Mouse (Mus musculus) embryo, embryonic 10 days (tissue): Measurements from ENCODE around the gene Pias4.

Experiments
- DNase-seq: peaks from one replicate; pipeline ENCODE4 v3.0.0-alpha.2; 2015; ENCODE audit warnings: low spot score

Gene Pias4

GRCm38 (mm10) chr10:81168521-81169244 lies 960 bp upstream of the Pias4 start:
- DNase-seq = peak; percentile 92

DNA sequence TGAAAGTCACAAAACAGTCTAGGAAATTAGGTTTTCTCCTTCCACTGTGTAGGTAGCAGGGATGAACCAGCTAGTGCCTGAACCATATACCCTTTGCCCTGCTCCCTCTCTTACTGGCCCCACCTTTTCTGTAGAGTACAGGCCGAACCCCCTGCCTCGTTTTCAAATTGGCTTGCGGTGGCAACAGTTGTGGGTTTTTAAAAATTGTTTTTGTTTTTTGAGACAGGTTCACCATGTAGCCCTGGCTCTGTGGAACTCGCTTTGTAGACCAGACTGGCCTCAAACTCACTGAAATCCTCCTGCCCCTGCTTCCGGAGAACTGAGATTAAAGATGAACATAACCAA lies 336 bp upstream of the Pias4 start:
- DNase-seq = no peak

GRCm38 (mm10) chr10:81165118-81165517 lies 2.6 kb downstream of the Pias4 start:
- DNase-seq = no peak

DNA sequence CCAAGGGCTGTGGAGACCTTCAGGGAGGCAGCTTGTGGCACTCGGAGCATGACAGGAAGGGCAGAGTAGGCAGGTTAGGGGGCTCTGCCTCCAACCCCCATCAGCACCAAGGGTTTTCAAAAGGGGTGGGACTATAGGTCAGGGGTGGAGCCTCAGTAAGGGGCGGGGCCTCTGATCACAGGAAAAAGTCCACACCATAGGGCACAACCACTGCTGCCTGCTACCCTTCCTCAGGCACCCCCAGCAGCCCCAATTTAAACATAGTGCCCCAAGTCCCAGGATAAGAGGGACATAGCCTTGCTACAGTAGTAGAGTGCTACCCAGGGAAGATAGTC lies 5.4 kb downstream of the Pias4 start:
- no peak for DNase-seq

GRCm38 (mm10) chr10:81161602-81162317 lies 6.0 kb downstream of the Pias4 start:
- DNase-seq = no peak

- no peak for DNase-seq
Measured at GRCm38 (mm10) chr10:81154736-81155135, 13.0 kb downstream of the Pias4 start.

DNA sequence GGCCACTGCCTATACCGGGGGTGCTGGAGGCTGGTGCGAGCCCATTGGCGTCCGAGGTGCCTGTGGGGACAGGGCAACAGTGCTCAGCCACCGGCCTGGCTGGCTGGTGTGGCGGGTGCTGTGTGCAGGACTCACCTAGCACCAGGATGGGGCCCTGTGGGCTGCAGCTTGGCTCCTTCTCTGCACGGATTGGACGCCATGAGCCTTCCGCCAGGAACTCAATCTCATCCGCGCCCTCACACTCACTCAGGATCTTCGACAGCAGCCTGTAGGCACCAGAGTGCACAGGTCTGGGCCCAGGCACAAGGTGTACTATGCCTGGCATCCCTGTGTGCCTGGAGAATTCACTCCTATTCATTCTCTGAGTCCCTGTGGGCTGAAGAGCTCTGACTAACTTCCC lies 13.4 kb downstream of the Pias4 start:
- DNase-seq = no peak

GRCm38 (mm10) chr10:81152609-81153008 lies 15.1 kb downstream of the Pias4 start:
- DNase-seq = peak; percentile 54

- DNase-seq = no peak
Measured at GRCm38 (mm10) chr10:81151261-81151660, 16.5 kb downstream of the Pias4 start.

DNA sequence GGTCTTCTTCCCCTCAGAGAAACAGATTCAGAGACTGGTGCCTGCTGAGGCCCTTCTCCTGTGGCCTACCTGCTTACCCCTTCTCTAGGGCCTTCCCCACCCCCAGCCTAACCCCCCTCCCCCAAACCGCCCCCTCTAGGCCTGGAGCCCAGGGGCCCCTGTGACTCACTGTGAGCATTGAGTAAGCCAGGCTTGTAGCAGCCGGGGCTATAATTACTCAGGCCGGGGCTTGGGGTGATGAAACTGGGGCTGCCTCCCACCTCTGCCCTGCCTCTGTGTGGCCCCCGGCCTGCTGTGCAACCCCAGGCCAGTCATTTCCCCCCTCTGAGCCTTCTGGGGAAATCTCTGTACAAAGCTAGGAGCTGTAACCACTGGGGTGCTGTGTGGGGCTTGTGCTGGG lies 21.4 kb downstream of the Pias4 start:
- DNase-seq = no peak

DNA sequence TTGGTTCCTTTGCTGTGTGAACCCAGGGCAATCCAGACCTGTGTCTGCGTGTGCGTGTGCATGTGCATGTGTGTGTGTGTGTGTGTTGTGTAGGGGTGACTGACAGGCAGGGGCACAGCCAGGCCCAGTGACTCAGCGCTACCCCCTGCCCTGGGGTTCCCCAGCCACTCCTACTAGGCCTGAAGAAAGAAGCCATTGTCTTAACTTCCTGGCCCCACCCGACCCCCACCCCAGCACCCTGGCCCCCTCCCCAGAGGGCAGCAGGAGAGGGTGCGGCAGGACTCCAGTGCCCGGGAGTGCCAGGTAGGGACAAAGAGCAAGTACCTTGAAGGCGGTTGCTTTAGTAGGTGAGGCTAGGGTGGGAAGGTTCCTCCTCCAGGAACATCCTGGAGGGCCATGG lies 21.9 kb downstream of the Pias4 start:
- no peak for DNase-seq

DNA sequence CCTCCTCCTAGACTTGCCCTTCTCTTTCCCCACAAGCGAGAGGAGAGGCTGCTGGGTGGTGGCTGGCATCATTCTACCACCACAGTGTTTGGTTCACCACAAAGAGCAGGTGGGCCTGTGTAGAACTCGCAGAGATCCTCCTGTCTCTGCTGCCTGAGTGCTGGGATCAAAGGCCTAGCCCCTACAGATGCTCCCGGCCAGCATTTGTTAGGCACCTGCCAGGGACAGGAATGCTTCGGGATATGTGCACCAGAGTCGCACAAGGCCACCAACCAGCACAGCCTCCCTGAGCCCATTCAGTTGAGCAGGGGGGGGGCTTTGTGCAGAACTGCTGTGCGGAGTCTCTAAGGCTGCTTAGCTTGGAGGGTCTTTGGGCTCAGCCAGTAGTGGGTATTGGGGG lies 22.4 kb downstream of the Pias4 start:
- no peak for DNase-seq

DNA sequence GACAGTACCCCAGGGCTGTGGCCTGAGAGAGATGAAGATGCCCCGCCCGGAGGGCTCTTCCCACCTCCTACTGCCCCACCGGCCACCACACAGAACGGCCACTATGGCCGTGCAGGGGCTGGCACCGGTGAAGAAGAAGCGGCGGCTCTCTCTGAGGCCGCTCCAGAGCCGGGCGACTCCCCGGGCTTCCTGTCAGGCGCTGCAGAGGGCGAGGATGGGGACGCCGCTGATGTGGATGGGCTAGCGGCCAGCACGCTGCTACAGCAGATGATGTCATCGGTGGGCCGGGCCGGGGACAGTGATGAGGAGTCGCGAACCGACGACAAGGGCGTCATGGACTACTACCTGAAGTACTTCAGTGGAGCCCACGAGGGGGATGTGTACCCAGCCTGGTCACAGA lies 23.1 kb downstream of the Pias4 start:
- DNase-seq = no peak

- no peak for DNase-seq
Measured at GRCm38 (mm10) chr10:81143845-81144437, 23.8 kb downstream of the Pias4 start.

- DNase-seq = no peak
Measured at GRCm38 (mm10) chr10:81143157-81143633, 24.5 kb downstream of the Pias4 start.

DNA sequence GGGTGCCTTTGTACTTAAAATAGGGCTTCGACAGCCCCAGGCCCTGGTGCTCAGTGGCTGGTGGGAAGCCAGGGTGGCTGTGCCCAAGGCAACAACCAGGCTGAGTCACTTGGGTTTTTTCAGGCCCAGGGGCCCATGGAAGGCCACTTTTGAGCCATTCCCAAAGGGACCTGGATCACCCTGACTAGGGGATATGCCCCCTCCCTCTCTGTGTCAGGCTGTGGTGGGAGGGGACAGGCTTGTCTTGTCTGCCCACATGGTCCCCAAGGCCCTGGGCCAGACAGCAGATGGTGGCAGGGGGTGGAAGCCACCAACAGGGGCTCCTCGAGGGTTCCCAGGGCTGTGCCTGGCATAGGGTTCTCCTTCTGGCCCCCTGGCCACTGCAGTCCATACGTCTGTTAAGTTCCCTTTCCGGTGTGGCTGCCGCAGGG lies 25.2 kb downstream of the Pias4 start:
- DNase-seq = no peak

- DNase-seq = no peak
Measured at GRCm38 (mm10) chr10:81141455-81142210, 26.1 kb downstream of the Pias4 start.

- DNase-seq = no peak
Measured at GRCm38 (mm10) chr10:81140717-81141454, 26.8 kb downstream of the Pias4 start.

DNA sequence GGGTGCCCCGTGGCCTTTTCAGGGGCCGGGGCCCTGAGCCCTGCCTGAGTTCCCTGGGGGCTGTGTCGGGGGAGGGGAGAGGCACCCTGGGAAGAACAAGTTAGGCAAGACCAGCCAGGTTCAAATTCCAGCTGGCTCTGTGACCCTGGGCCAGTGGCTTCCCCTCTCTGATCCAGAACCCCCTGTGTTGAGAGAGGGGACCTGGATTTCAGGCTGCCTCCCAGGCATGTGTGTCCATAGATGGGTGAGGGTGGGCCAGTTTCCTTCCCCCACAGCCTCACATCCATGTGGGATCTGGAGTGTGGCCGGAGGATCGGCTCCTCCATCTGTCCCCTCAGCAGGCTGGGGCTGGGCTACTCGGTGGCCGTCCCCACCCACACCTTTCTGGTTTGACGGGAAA lies 27.7 kb downstream of the Pias4 start:
- DNase-seq = no peak

GRCm38 (mm10) chr10:81139529-81139846 lies 28.2 kb downstream of the Pias4 start:
- no peak for DNase-seq

DNA sequence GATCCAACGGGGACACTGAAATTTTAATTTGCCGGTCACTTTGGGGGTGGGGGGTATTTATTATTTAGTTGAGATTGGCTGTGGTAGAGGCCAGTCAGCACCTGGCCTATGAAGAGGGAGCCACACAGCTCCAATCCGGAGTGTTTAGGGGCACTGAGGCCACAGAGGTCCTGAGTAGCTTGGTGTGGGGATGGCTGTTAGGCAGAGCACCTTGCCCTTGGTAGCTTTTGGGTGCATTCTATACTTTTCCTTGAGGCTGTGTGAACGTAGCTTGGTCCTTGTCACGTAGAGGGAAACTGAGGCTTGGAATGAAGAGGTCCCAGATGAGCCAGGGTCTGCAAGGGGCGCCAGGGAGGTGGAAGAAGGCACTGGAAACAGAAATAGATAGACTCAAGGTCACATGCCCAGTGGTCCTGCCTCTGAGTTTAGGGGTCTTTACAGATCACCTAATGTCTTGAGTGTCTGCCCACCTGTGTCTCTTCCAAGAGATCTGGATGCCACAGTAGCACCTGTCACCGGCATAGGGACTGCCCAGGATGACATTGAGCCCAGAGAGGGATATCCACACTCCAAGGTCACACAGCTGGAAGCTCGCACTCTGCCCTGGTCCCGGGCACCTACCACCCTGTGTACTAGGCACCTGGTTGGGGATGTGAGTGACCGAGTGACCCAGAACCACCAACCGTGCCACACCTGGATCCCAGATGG lies 28.7 kb downstream of the Pias4 start:
- no peak for DNase-seq
